Mouse (Mus musculus): ENCODE results near the gene Txnl4b.

The Txnl4b gene

GRCm38 (mm10) chr8:109606725-109607124, 41.0 kb downstream of the Txnl4b start:
- DNase-seq = no peak

- peak; percentile 15 for DNase-seq
These were observed 42.0 kb downstream of the Txnl4b start for GRCm38 (mm10) chr8:109607650-109608049.

- DNase-seq = peak; percentile 98
These were observed 42.8 kb downstream of the Txnl4b start, which contains the start of gene Dhodh for GRCm38 (mm10) chr8:109608271-109609152. Gene Dhodh, minus strand, starts transcription at chr8:109608673.

- DNase-seq = no peak
These were observed 43.4 kb downstream of the Txnl4b start for GRCm38 (mm10) chr8:109609153-109609502.

- DNase-seq = no peak
These were observed 48.8 kb downstream of the Txnl4b start, which contains the start of gene Pkd1l3 for GRCm38 (mm10) chr8:109614243-109615210. Gene Pkd1l3, plus strand, starts transcription at chr8:109614517.

- DNase-seq = no peak
These were observed 49.9 kb downstream of the Txnl4b start for GRCm38 (mm10) chr8:109615569-109615968.

All from retina, postnatal 1 day (tissue).